Mouse (Mus musculus): ENCODE measurements around the gene Ppm1h.

Gene Ppm1h

DNA sequence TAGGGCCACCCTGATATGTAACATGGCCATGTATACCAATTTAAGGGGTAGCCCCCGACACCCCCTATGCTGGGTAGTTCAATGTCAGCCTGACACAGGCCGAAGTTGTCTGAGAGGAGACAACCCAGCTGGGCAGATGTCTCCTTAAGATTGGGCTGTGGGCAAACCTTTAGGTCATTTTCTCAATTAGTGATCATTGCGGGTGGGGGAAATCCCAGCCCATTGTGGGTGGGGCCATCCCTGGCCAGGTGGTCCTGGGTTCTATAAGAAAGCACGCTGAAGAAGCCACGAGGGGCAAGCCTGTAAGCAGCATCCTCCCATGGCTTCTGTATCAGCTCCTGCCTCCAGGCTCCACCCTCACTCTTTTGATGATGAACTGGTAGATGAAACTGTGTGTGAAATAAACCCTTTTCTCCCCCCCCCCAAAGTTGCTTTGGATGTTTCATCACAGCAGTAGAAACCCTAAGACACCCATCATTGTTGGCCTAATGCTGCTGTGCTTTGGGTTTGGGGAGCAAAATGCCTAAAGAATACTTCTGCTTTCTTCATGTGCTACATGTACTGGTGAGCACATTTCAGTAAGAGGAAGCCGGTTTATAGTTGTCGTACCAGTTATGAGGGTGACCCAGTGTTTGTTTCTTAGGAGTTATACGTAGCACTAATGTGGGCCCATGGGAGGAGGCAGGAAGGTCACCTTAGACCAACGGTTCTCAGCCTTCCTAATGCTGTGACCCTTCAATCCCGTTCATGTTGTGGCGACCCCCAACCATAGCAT is 68.8 kb downstream of the Ppm1h start:
- no peak for DNase-seq

DNA sequence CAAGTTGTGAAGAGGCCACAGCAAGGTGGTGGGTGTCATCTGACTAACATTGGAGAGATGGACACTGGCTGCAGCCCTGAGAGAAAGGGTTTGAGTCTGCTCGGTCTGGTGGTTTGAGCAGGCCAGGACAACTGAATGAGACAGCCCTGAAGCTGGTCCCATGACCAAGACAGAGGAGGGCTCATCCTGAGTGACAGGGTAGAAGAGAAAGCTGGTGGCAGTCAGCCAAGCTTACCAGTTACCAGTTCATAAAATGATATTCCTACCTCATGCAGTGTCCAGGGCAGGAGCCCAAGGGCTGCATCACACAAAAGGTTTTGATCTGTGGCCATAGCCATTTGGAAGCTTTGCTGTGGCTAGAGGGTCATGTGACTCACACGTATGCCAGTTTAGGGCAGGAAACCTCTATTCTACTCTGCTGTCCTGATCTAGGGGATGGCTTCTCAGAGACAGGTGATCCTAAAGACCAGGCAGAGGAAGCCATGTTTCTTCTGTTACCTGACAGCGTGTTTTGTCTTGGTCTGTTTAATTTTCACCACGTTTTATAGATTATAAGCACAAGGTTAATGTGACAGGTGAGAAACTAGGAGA is 69.9 kb downstream of the Ppm1h start:
- peak; percentile 77 for DNase-seq

DNA sequence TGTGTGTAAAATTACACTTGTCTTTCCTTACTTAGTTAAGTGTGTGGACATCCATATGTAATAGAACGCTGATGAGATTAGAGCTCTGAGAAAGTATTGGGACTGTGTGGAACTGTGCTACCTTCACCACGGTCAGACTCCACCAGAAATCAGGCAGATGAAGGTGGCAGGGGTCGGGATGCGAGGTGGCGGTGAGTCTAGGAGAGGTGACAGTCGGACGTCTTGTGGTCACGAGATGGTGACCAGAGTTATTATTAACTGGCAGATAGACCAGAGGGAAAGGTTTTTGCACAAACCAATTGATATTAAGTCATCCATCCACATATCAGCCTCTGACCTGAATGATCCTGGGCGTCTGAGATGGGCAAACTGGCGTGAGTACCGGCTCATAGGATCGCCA is 70.5 kb downstream of the Ppm1h start:
- no peak for DNase-seq

DNA sequence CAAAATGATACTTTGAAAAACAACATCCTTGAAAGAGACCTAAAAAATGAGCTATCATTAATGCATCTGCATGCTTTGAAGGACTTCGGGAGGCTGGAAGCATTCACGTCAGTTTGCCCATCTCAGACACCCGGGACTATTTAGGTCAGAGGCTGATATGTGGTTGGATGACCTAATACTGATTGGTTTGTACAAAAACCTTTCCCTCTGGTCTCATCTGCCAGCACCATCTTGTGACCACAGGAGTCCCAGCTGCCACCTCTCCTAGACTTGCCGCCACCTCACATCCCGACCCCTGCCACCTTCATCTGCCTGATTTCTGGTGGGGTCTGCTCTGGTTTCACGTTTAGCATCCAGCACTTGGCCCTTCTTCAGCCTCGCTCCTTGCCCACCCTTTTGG is 71.3 kb downstream of the Ppm1h start:
- no peak for DNase-seq

DNA sequence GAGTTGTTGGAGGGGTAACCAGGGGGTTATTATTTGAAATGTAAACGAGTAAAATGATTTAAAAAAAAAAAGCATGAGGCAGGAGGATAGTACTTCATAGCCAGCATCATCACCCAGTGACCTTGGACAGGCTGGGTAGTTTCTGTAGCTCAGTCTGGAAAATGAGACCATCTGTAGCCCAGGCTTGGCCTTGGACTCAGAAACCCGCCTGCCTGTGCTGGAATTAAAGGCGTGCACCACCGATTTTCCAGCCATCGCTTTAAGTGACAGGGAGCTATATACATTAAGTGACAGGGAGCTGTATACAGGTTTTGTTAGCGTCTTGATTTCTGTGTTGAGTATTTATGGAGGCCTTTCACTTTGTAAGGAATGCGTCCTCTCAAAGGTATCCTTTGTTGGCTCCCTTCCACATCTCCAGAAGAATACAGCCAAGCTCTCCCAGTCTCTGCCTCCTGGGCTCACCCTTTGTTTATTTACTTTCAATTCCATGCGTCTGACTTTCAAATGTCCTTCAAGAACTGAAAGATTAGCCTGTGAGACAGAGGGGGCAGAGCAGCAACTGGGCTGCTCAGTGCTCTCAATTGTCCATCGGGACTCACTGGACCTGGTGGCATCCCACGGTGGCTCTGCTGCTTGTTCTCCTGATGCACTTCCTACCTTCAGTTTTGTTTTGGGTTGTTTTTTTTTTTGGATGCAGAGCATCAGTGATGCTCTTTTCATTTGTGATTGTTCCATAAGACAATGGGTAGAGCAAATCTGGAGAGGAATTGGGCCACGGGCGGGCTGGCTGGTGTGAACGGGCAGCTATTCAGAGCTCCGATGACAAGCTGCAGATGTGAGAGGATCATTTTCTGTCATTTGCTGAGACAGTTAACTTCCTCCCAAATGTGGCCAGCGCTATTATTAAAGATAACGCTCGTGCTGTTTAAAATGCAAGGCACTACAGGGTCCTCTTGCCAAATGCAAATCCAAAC is 74.7 kb downstream of the Ppm1h start:
- no peak for DNase-seq

DNA sequence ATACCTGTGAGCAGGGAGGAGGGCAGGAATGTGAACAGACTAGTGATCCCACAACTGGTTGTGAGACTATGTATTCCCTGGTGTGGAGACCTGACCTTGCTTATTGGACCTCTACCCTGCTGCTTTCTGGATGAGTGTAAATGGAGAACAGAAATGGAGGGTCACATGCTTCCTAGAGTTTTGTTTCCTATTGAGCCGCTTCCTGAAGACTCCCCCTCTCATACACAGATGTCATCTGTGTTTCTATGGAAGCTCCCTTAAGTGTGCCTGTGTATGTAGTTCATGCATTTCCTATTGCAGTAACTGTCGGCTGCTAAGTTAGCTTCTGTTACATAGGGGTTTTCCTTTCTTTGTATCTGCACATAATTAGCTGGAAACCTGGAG is 75.4 kb downstream of the Ppm1h start:
- no peak for DNase-seq

DNA sequence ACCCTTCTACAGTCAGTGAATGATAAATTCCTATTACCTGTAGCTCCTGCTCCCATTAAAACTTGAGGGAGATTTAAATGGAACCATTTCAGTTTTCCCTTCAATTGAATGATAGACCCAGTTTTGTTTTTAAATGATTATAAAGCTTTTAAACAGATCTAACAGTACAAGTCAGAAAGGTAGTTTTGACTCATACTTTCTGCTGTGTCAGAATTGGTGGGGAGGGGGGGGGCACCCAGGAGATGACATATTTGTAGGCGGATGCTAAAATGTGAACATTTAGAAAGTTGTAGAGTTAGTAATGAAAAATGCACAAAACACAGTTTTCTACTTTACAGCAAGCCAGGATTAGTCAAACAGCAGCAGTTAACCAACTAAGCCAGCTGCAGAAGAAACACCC is 76.4 kb downstream of the Ppm1h start:
- no peak for DNase-seq

DNA sequence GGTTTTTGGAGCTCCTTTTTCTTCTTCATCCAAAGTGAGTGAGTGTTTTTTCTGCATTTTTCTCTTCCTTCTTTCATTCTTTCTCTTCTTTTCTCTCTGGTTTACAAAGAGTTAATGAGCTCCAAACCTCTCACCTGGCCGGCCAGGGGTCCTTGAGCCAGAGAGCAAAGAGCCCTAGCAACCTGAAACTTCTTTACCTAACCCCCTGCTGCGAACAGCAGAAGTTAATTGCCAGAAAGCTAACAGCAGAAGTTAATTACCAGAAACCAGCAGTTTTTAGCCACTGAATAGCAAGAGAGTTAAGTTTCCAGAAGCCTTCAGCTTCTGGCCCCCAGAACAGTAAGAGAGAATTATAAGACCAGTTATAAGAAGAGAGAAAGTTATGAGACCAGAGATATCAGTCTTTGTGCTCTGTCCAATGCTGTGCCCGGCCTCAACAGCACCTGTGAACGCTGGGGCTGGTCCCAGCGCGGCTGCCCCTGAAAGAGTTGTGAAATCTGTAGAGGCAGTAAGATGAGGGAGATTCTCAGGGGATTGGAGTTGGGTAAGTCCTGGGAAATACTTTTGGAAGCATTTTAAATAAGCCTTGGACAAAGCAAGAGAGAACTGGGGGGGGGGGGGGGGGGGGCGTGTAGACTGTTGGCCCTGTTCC is 78.4 kb downstream of the Ppm1h start:
- DNase-seq = no peak

DNA sequence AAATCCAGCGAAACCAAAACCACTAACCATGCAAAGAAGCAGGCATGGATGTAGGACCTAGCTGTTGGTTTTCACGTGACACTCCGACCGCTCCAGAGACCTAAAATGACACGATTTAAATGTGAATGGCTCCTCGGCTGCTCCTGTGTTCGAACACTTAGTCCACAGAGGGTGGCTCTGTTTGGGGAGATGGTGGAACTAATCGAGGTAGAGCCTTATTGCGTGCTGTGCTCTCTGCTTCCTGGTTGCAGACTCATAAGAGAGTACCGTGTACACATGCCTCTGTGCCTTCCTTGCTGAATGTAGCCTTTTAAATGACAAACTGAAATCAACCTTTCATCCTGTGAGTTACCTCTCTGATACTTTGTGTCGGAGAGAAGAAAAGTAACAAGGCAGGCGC is 79.2 kb downstream of the Ppm1h start:
- no peak for DNase-seq

DNA sequence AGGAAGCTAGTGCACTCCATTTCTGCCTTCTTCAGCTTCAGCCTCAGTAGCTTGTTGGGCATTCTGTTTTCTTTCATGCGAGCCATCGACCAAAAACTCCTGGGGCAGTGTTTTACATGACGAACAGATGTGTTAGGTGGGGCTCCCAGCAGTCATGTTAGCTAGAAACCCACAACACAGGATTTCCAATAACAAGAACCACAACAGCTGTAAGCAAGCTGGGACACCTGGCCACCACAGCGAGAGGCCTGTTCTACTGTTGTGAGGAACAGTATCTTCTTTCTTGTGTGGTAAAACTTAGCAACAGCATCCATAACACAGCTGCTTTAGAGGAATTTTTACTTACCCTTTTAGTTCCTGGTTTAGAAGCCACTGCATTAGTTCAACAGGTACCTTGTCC is 79.8 kb downstream of the Ppm1h start:
- no peak for DNase-seq

DNA sequence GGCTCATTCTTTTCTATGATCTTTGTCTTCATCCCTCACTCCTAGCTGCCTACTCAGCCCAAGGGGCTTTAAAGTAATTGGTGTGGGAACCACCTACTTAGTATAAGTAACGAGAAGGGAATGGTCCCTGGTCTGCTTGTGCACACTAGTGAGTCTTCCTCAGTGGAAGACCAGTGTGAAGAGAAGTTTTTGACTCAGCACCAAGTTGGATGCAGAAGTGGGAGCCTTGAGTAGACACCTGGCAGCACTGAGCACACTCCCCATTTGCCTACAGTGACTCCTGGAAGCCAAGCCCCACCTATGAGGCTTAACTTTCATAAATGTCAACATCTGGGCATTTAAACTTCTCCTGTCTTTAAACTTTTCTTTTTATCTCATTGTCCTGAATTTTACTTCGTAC is 81.2 kb downstream of the Ppm1h start:
- no peak for DNase-seq

DNA sequence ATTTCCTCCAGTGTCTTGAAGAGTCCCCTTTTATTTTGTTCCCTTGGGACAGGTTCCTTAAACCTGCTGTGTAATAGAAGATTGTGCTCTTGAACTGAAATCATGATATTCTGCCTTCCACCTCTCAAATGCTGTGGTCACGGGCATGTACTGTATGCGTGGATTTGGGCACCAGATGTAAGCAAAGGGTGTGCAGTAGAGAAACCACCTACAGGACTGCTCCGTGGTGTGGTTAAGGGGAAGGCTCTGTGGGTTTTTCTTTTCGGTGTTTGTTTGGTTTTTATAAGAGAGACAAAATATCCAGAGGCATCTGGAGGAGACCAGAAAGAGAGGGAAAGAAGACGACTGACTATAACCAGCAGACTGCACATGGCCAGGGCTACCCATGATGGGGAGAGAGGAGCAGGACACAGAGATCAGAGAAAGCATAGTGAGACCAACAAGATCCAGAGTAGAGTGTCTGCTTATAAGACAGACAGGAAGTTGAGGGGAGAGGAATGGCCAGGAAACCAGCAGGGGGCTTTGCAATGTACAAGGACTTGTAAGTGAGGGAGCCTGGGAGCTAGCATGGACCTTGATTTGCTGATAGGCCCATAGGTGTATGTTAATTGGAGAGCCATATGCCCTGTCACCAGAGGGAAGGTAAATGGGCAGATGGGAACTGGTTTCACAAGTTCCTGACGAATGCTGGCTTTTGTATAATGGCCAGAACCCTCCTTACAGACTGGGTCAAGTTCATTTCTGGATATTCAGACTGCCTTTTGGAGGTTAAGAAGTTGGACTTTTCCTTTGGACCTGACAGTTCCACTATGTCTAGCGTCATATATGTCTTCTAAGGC is 82.1 kb downstream of the Ppm1h start:
- DNase-seq = no peak

DNA sequence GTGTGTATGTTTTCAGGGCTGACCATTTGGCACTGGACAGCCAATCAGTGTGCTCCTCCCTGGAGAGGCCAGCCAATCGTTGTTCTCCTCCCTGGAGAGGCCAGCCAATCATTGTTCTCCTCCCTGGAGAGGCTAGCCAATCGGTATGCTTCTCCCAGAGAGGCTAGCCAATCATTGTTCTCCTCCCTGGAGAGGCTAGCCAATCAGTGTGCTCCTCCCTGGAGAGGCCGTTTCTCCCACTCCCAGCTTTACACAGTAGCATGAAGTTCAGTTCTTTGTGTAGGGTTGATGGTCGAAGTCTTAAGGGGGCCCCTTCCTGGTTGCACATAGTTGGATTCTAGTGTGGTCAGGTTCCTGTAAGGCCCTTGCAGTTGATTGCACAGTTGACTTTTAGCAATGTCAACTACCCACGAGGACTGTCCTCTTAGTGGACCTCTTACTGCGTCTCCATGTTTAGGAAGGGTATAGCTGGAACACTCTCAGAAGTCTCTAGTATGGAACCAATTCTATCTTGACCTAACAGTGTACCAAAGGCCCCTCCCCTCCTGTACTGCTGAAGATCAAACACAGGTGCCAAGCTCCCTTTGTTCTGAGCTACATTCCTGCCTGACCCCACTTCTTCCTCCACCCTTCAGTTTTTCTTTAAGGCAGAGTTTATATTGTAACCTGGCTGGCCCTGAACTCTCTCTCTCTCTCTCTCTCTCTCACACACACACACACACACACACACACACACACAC is 84.4 kb downstream of the Ppm1h start:
- no peak for DNase-seq

DNA sequence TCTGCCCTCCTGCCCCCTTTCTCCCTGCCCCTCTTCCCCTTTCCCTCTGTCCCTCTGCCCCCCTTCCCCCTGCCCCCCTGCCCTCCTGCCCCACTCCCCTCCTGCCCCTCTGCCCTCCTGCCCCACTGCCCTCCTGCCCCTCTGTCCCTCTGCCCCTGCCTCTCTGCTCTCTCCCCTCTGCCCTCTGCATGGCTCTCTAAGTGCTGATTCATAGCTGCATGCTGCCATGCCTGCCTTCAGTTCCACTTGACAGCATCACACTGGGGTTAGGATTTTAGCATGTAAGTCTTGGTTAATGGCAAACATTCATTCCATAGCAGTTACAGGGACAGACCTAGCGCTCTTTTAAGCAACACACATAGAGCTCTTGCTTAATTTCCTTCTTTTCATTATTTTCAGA is 85.0 kb downstream of the Ppm1h start:
- DNase-seq = no peak

DNA sequence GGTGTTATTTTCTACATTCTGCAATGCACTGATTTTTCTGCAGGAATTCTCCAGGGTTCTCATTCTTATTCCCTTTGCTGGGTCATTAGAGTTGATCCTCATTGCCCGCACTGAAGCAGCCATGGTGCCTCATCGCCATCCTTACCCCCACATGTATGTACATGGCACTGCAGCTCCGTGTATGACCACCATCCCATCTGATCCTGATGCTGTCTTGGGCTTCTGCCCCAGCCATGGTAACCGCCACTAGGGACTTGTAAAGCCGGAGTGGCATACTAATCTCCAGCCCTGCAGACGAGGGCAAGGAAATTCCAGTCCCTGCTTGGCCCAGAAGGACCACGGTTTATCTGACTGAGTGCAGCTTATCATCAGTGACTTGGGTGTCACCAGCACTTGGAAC is 86.1 kb downstream of the Ppm1h start:
- no peak for DNase-seq

DNA sequence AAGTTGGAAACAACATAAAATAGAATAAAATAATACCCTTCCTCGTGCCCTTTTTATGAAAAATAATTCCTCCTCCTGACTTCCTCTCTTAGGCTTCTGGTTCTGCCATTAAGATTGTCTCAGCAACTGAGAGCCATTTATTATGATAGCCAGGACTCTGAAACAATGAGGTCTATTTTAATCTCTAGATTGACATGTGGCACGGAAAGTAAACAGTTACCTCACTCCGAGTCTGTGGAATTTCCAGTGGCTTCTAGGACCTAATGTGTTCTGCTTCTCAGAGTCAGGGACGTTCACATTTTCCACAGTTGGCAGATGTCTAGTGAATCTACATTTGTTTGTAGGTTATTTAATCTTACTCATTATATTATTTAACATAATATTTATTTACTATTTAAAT is 87.0 kb downstream of the Ppm1h start:
- DNase-seq = no peak

DNA sequence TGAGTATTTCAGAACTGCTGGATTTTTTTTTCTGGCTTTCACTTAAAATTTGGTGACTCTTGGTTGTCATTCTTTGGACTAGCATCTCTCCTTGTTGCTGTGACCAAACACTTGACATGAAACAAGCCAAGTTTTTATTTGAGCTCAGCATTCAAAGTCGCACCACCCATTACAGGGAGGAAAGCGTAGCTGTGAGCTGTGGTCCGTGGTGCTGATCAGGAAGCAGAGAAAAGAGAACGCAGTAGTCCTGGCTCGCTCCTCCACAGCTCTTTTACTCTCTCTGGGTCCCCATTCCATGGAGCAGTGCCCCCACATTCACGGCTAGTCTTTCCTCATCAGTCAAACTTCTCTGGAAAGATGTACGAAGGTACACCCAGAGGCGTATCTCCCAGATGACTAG is 87.4 kb downstream of the Ppm1h start:
- no peak for DNase-seq

DNA sequence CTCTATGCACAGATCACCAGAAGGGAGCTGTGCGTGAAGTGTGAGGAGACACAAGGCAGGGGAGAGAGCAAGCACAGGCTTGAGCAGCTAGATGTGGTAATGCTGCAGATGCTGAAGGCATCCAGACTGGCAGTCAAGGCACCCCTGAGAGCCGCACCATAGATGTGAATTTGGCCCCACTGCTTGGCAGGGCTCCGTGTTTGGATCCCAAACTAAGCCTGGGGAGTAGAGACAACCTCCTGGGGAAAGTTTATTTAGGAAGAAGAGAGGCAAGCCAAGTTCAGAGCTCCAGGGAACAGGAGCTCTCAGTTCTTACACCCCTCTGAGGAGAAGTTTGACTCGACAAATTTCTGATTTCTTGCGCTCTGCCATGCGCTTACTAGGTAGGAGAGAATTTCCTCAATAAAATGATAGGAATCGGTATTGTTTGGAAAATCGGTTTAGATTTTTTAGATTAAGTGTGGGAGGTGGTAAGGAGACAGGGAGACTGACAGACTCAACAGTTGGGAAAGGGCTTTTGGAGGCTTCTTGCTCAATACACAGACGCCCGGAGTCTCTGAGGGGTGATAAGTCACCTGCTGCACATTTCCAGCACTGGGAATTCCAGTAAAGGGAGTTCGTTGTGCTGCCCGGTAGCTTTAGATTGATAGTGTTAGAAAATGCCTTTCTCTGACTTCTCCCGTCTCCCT is 89.8 kb downstream of the Ppm1h start:
- no peak for DNase-seq

DNA sequence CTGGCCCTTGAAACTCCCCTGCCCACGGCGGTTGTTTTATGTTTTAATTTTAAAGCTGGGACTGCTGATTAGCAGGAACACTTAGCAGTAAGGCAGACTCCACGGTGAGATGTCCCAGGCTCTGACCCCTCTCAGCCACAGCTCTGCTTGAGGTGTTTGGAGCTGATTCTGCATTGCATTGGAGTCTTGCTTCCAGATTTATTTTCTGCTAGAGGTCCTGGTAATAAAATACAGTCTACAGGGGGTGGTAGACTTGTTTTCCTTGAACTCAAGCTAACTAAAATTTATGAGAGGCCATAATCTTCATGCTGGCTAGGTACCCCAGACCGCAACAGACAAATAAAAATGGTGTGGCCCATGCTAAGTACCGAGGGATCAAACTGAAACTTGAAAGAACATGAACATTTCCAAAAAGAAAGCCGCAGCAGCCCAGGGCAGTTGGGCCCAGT is 90.4 kb downstream of the Ppm1h start:
- no peak for DNase-seq

DNA sequence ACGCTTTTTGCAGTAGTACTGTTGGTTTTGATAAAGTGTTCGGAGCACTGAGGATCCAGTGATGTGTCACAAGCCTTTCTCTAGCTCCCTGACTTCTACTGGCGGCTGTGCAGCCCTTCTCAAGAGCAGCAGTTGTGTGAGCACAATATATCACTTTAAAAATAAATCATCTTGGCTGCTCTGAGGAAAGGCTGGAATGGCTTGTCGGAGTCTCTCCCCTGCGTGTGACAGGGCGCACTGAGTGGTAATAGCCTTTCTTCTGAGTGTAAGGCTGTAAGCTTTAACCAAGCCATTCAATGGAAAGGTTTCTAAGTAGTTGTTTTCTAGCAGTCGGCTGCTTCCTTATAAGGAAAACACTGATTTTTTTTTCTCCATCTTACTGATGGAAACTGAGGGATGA is 91.8 kb downstream of the Ppm1h start:
- no peak for DNase-seq

DNA sequence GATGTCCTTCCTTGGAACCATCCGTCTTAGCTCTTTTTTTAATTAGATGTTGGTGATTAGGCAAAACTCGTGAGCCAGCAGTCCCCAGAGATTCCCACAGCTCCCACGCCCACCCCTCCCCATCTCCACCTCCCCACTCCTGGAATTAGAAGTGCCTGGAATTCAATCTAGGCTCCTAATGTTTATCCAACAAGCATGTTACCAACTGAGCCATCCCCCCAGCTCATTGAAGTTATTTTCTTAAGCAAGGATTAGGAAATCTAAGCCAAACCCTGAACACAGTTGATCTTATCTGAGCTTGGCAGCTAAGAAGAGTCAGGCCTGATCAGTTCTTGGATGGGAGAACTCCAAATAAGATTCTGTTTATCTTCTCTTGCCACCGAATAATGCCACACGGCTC is 92.4 kb downstream of the Ppm1h start:
- no peak for DNase-seq

Measured in cerebellum, adult 11 months (tissue).